Mouse (Mus musculus): ENCODE measurements at regions not wholly inside any gene's neighbourhood (a gene's known extent, or its start where the extent isn't known, plus 50 kb on each side); places are given as distances from the start of the nearest gene placed in this dataset.
"Not testable (repeated sequence)": the region's sequence is repeated elsewhere in the genome, so short reads cannot be mapped to it uniquely, and the experiment has no call there.

DNA sequence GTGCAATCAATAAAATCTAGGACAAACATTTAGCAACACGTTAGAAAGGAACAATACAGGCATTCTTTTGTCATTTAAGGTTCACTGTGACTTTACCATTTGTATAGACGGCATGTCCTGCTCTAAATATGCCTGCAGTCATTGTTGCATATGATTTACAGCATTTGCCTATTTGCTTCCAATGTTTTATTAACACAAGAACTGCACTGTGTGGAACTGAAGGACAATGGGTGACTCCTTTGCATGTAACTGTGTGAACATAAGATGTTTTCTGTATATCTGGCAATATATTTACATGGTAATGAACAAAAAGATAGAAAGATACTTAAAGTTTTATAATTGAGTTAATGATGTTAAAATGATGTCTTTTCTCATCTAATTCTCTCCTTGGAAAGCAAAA is 57.1 kb downstream of the Pou4f1 start:
- Histone ChIP-seq H3K27me3 (no peaks in the 10 kb centered on the region), H3K4me1 (no peaks in the 10 kb centered on the region), H3K36me3 (no peaks in the 10 kb centered on the region), H3K4me3 (no peak overlapping the region), H3K4me2 (replicated peaks) (no peak overlapping the region), H3K9ac (no peak overlapping the region), H3K27ac (no peak overlapping the region), H3K9me3 (replicated peaks) (no peaks in the 10 kb centered on the region)
- ATAC-seq (ENCODE audit: low FRiP score): no peak
- 45% methylated on average over 2 of the region's 2 CpGs for WGBS

DNA sequence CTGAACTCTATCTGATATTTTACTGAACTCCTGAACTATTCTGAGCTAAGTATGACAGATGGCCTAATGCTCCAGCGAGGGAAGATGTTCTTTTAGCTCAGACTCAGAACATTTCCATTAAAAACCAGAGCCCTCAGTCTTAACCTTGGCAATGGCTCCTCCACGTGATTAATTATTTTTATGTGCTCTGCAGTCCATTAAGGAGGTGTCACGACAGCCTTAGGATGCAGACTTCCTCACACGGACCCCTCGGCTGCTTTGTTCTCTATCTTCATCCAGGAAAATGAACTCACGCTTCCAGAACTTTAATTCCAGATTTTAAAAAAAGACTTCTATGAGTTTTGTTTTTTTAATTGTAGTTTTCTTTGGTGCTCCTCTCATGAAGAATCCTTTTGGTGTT is 57.5 kb downstream of the Pou4f1 start:
- no peaks in the 10 kb centered on the region for H3K36me3 ChIP-seq
- ATAC-seq (ENCODE audit: low FRiP score): no peak
- no peak overlapping the region for H3K9ac ChIP-seq
- no peaks in the 10 kb centered on the region for H3K9me3 ChIP-seq (replicated peaks)
- no peaks in the 10 kb centered on the region for H3K4me1 ChIP-seq
- H3K4me3 ChIP-seq: no peak overlapping the region
- no peaks in the 10 kb centered on the region for H3K27me3 ChIP-seq
- no peak overlapping the region for H3K27ac ChIP-seq
- 60% methylated on average over 6 of the region's 6 CpGs for WGBS
- H3K4me2 ChIP-seq (replicated peaks): no peak overlapping the region

DNA sequence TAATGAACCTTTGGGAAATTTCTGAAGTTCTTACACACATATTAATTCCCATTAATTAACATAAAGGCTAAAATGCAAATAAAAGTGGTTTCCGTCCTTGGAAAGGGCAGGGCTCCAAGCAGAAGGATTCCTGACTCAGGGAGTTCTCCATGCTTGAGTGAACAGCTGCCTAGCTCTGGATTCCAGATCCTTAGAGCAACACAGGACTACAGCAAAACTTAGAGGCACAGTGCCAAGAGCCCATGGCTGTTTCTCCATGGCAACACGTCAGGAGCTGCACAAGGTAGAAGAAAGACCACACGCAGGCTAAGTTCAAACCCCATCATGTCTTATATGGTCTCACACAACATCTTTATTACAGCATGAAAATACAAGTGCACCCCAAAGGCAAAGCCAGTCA is 61.7 kb downstream of the Pou4f1 start:
- H3K4me2 ChIP-seq (replicated peaks): no peak overlapping the region
- 80% methylated on average over 3 of the region's 3 CpGs for WGBS
- H3K4me3 ChIP-seq: no peak overlapping the region
- no peak for ATAC-seq (ENCODE audit: low FRiP score)
- no peaks in the 10 kb centered on the region for H3K4me1 ChIP-seq
- no peaks in the 10 kb centered on the region for H3K27me3 ChIP-seq
- no peaks in the 10 kb centered on the region for H3K36me3 ChIP-seq
- H3K9me3 ChIP-seq (replicated peaks): no peaks in the 10 kb centered on the region
- H3K27ac ChIP-seq: no peak overlapping the region
- H3K9ac ChIP-seq: no peak overlapping the region

DNA sequence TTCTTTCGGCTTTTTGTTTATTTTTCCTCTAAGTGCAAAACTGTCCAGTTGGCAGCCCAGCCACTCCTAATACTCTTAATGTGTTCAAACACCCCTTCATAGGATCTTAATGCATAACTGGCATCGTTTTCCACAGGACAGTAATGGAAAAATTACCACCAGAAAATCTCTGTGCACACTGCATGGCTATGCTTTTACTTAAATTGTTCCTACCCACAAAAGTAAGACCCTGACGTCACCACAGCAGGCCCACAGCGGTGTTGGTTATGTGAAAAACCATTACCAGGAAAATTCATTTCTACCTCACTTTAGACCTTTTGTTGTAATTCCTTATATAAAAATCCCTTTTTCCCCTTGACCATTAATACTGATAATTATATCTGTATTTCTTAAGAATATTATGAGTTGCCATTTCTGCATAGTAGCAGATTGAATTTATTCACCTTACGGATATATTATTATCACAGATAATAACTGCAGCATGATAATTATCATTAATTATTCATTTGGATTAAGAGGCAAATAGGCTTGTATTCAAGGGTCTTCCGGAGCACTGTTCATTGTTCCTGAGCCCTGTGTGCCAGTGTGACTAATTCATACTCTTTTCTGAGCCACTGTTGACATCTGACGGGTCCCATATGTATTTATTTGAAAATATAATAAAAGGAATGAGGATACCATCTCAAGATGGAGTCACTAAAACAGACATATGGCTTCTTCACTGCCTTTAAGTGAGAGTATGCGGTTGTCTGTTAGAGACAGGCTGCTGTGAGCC is 78.3 kb downstream of the Pou4f1 start:
- Histone ChIP-seq H3K27ac (no peak overlapping the region), H3K4me3 (no peak overlapping the region), H3K4me2 (replicated peaks) (no peak overlapping the region), H3K36me3 (no peaks in the 10 kb centered on the region), H3K9me3 (replicated peaks) (no peaks in the 10 kb centered on the region), H3K27me3 (no peaks in the 10 kb centered on the region), H3K9ac (no peak overlapping the region), H3K4me1 (peaks cover 5% of the 10 kb centered on the region; the same call in 1 of the 2 replicates)
- ATAC-seq (ENCODE audit: low FRiP score): peak; percentile 75
- WGBS: 69% methylated on average over 8 of the region's 8 CpGs

DNA sequence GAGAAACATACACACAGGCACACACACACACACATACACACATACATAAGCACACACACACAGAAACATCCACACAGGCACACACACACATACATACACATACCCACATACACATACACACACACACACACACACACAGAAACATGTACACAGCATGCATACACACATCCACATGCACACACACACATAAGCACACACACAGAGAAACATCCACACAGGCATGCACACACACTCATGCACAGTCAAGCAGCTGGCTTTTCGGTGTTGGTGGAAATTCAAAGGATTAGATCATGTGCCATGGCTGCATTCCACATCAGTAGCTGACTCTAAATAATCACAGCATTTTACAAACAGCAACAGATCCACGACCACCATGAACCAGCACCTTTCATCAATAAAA is 78.9 kb downstream of the Pou4f1 start:
- H3K4me2 ChIP-seq (replicated peaks): no peak overlapping the region
- peaks cover 5% of the 10 kb centered on the region; the same call in 1 of the 2 replicates for H3K4me1 ChIP-seq
- no peaks in the 10 kb centered on the region for H3K9me3 ChIP-seq (replicated peaks)
- no peak overlapping the region for H3K4me3 ChIP-seq
- no peak overlapping the region for H3K27ac ChIP-seq
- H3K36me3 ChIP-seq: no peaks in the 10 kb centered on the region
- no peaks in the 10 kb centered on the region for H3K27me3 ChIP-seq
- ATAC-seq (ENCODE audit: low FRiP score): peak; percentile 40; the same call in 1 of the 2 replicates
- WGBS: 82% methylated on average over 2 of the region's 2 CpGs
- H3K9ac ChIP-seq: no peak overlapping the region

DNA sequence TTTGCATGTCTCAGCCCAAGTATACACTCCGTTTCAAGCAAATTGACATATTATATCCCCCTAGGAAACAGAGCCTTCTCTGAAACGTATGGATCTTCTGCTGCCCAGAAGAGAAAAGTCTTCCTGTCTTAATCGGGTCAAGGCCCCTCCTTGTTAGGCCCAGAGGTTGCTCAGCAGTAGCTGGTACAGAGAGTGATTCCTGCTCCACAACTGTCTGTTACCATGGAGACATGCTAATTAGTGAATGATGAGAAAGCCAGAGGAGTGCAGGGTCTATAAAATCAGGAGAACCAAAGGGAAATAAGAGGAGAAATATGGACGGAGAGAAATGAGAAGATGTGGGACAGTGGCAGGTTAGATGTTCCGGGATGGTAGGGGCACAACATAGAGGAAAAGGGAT is 86.8 kb downstream of the Pou4f1 start:
- no peaks in the 10 kb centered on the region for H3K9me3 ChIP-seq (replicated peaks)
- H3K4me3 ChIP-seq: no peak overlapping the region
- no peaks in the 10 kb centered on the region for H3K36me3 ChIP-seq
- peak; percentile 73; the same call in 1 of the 2 replicates for ATAC-seq (ENCODE audit: low FRiP score)
- H3K9ac ChIP-seq: no peak overlapping the region
- no peaks in the 10 kb centered on the region for H3K27me3 ChIP-seq
- 48% methylated on average over 5 of the region's 5 CpGs for WGBS
- H3K27ac ChIP-seq: no peak overlapping the region
- H3K4me1 ChIP-seq: 0 out of 2 replicates have a peak, but pooled peaks cover 4% of the 10 kb centered on the region
- no peak overlapping the region for H3K4me2 ChIP-seq (replicated peaks)

DNA sequence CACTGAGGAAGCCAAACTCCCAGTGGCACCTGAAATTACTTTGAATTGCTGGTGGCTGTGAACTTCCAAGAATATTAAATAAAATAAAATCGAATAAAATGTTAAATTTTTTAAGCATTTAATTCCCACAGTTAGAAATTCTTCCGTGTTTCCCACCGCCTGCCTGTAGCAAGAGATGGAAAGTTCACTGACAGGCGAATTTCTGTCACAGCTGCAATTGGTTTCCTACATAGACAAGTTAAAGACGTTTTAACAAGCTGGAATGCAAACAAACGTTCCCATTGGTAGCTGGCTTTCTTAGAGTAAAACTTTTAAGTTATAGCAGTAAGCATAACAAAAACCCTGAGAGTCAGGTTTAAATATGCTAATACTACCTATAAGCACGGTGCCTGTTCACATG is 95.0 kb downstream of the Pou4f1 start:
- no peaks in the 10 kb centered on the region for H3K9me3 ChIP-seq (replicated peaks)
- no peak overlapping the region for H3K4me3 ChIP-seq
- H3K36me3 ChIP-seq: no peaks in the 10 kb centered on the region
- H3K4me2 ChIP-seq (replicated peaks): no peak overlapping the region
- no peak for ATAC-seq (ENCODE audit: low FRiP score)
- no peaks in the 10 kb centered on the region for H3K4me1 ChIP-seq
- 73% methylated on average over 7 of the region's 7 CpGs for WGBS
- H3K9ac ChIP-seq: no peak overlapping the region
- H3K27ac ChIP-seq: no peak overlapping the region
- H3K27me3 ChIP-seq: no peaks in the 10 kb centered on the region

DNA sequence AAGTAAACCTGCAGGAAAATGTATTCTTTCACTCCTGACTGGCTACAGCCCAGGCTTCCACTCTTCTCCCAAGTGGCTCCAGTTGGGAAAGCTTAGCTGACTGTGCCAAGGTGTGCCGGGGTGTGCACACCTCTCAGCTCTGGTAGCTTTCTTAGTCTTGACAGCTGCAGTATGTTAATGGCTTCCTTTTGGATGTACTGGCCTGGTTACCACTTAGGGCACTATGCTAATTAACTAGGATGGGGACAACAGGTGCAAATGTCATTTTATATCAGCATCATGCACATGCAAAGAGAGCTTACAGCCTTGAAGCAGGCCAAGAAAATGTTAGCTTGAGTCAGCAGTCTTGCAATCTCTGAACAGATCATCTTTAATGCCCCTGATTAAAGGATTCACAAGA is 111.2 kb downstream of the Pou4f1 start:
- Histone ChIP-seq H3K27me3 (no peaks in the 10 kb centered on the region), H3K9ac (no peak overlapping the region), H3K4me2 (replicated peaks) (no peak overlapping the region), H3K36me3 (no peaks in the 10 kb centered on the region), H3K4me3 (no peak overlapping the region), H3K4me1 (no peaks in the 10 kb centered on the region), H3K27ac (no peak overlapping the region), H3K9me3 (replicated peaks) (no peaks in the 10 kb centered on the region)
- WGBS: 82% methylated on average over 1 of the region's 1 CpGs
- ATAC-seq (ENCODE audit: low FRiP score): no peak

DNA sequence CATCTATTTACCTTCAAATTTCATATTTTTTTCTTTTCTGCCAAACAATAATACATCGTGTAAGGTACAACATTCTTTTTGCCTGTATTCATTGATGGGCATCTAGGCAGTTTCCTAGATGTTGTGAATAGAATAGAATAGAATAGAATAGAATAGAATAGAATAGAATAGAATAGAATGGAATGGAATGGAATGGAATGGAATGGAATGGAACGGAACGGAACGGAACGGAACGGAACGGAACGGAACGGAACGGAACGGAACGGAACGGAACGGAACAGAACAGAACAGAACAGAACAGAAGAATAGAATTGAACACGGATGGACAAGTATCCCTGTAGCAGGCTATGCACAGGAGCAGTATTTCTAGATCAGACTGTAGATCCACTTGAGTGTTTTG is 131.0 kb downstream of the Pou4f1 start:
- H3K4me3 ChIP-seq; H3K4me1 ChIP-seq; H3K9ac ChIP-seq; ATAC-seq (ENCODE audit: low FRiP score); H3K36me3 ChIP-seq; H3K4me2 ChIP-seq (replicated peaks); H3K27me3 ChIP-seq; H3K9me3 ChIP-seq (replicated peaks); H3K27ac ChIP-seq: not testable (repeated sequence)
- WGBS: 94% methylated on average over 15 of the region's 15 CpGs

DNA sequence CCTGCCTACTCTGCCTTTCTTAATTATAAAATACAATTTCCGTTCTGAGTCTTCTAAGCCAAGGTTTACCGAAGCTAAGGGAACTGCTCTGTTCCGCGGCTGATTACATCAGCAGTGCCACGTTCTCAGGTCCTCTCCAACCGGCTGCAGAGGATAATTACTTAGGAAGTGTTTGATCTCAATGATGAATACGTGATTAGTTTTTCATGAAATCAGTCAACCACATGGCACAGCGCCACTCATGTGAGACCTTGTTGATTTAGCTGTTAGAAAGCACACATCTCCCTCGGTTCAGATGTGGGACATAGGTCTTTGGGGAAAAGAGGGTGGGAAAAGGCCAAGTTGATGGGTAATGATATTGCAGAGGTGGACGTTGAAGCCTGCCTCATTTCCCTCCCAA is 141.7 kb downstream of the Pou4f1 start:
- no peak overlapping the region for H3K4me2 ChIP-seq (replicated peaks)
- 53% methylated on average over 10 of the region's 10 CpGs for WGBS
- no peak overlapping the region for H3K27ac ChIP-seq
- no peaks in the 10 kb centered on the region for H3K4me1 ChIP-seq
- H3K27me3 ChIP-seq: no peaks in the 10 kb centered on the region
- no peak overlapping the region for H3K9ac ChIP-seq
- no peak overlapping the region for H3K4me3 ChIP-seq
- no peaks in the 10 kb centered on the region for H3K9me3 ChIP-seq (replicated peaks)
- ATAC-seq (ENCODE audit: low FRiP score): peak; percentile 29; the same call in 1 of the 2 replicates
- no peaks in the 10 kb centered on the region for H3K36me3 ChIP-seq

DNA sequence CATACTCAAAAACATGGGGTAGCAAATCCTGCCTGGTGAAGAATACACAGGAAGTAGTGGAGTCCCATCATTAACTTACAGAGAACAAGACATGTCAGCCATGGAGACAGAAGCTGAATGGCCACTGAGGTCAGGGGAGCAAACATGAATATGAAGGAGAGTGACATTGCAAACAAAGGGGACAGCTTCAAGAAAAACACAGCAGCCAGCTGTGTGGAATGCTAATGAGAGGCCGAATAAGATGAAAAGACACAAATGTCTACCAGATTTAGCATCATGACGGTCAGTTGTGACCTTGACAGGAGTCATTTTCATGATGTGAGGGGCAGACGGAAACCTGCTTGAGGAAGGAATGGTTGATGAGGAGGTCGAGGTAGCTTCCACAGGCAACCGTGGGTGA is 167.7 kb downstream of the Pou4f1 start:
- ATAC-seq (ENCODE audit: low FRiP score): no peak
- no peaks in the 10 kb centered on the region for H3K36me3 ChIP-seq
- no peak overlapping the region for H3K4me3 ChIP-seq
- H3K9me3 ChIP-seq (replicated peaks): no peaks in the 10 kb centered on the region
- peaks cover 12% of the 10 kb centered on the region for H3K4me1 ChIP-seq
- no peak overlapping the region for H3K4me2 ChIP-seq (replicated peaks)
- no peak overlapping the region for H3K27ac ChIP-seq
- H3K27me3 ChIP-seq: no peaks in the 10 kb centered on the region
- WGBS: 42% methylated on average over 5 of the region's 5 CpGs
- H3K9ac ChIP-seq: no peak overlapping the region

DNA sequence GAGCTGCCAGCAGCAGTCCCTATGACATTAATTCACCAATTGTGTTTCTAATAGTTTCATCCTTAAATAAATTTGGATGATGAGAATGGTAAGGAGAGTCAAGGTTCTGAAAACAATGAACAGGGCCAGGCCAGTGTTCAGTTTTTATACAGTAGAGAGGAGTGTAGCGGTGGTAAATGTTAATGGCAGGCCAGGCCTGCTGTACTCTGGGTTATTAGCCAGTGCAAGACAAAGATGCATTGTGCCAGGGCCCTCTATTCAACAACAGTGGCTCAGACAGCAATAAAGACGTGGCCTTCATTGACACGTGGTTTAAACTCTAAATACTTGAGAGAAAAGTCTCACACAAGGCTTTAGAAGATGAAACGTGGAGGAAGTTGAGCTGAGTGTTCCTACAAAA is 169.5 kb downstream of the Pou4f1 start:
- Histone ChIP-seq H3K36me3 (no peaks in the 10 kb centered on the region), H3K27me3 (no peaks in the 10 kb centered on the region), H3K4me1 (peaks cover 12% of the 10 kb centered on the region), H3K9me3 (replicated peaks) (no peaks in the 10 kb centered on the region), H3K4me2 (replicated peaks) (no peak overlapping the region), H3K27ac (no peak overlapping the region), H3K9ac (no peak overlapping the region), H3K4me3 (no peak overlapping the region)
- WGBS: 22% methylated on average over 4 of the region's 4 CpGs
- ATAC-seq (ENCODE audit: low FRiP score): peak; percentile 82
